Mouse (Mus musculus) frontal cortex, adult (tissue): Measurements from ENCODE around the gene Jdp2.
A peak's percentile ranks its signal among the peaks of the same experiment; 100 is the strongest.
"Not testable (repeated sequence)": the region's sequence is repeated elsewhere in the genome, so short reads cannot be mapped to it uniquely, and the experiment has no call there.

Source experiments
- ATAC-seq: cut with Nextera tagmentation; 2 replicates; pipeline ENCODE4 v1.9.2; 2017; ENCODE audit warnings: mild to moderate bottlenecking, moderate library complexity, mixed read lengths; ENCODE audit not compliant: low TSS enrichment

Jdp2 gene

DNA sequence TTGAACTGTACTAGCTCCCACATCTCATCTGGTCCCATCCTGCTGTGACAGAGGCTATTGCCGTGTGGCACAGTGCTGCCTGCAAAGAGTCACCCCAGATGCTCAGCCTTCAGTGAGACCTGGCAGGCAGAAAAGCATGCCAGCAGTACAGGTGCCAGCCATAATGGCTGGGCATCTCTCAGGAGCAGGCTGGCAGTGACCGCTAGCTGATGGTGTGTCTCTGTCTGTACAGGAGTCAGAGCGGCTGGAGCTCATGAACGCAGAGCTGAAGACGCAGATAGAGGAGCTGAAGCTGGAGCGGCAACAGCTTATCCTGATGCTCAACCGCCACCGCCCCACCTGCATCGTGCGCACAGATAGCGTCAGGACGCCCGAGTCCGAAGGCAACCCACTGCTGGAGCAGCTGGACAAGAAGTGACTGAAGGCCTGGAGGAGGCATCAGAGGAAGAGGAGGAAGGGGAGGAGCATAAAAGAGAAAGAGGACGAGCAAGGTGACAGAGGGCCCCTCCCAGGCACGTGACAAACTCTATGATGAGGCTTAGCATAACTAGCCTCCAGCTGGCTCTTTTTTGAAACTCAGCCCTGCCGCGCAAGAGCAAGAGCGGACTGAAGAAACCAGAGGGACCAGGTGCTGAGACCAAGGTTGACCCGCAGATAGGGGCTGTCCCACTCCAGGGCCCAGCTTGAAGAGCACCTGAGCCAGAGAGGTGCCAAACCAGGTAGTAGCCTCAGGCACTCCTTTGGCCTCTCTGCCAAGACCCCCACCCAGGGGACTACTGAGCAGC, 39.9 kb downstream of the Jdp2 start:
- ATAC-seq, result peak; percentile 15; the same call in 1 of the 2 replicates

DNA sequence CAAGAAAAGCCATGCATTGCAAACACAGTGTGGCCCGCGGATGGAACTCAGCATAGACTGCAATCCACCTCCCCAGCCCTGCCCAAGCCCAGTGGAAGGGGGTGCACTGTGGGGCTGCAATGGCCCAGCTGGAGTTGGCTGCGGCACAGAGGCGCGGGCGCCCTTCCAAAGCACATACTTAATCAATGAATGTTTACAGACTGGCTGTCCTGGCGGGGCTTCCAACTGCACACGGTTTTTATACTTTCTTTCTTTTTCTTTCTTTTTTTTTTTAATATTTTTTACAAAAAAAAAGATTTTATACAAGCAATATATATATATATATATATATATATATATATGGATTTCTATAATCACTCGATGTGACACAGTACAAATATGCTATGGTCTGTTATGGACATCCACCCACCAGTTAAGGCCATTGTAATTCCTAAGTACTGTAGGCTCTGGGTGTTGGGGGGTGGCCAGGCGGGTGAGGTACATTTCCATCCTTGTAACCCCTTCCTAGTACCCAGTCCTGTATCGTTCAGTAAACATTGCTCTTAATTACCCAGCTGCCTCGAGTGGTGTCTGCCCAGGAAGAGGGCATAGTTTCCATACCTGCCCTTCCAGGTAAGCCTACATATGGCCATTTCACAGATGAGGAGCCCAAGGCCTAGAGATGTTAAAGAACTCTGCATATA, 40.6 kb downstream of the Jdp2 start:
- peak; percentile 26; the same call in 1 of the 2 replicates for ATAC-seq

DNA sequence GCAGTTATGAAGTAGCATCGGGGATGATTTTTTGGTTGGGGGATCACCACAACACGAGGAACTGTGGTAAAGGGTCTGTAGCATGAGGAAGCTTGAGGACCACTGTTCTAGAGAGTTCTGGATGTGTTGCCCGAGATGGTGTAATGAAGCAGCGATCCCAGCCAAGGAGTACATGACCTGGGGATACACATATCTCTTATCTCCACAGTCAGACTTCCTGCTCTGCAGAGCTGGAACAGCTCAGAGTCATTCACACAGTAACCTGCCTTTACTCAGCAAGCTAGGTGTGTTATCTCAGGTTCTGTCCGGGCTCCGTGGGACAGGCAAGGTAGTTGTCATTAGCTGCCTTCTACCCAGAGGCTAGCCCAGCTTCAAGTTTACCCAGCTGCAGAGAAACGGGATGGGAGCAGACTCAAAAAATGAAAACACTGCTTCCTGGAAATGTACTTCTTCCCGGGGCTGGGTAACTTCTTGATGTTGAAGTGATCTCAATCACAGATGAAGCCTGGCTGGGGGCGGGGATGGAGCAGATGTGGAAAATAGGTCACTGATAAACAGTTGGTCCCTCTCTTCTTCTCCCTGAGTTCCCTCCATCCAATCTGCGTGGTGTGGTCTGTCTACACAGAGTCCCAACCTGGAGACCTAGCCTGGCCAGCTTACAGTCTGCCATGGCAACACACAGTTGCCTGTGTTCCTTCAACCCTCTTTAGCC, 42.2 kb downstream of the Jdp2 start:
- no peak for ATAC-seq

- no peak for ATAC-seq
Measured at GRCm38 (mm10) chr12:85641564-85641931, 42.7 kb downstream of the Jdp2 start.

DNA sequence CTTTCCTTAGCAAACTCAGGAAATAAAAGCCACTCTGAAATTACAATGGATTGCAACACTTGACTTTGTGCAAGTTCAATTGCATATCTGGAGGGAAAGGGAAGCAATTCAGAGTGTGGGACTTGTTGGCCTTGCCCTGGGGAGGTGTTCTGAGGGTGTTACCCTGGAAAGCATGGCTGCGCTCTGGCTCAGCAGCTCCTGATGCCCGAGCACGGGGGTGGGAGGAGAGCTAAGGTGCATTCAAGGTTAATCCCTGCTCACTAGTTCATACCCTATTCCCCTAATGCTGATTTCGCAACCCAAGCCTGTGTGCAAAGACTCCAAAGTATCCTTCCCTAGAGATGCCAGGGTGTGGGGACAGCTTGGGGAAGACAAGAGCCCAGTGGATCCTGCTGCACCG, 44.9 kb downstream of the Jdp2 start:
- ATAC-seq, result no peak

DNA sequence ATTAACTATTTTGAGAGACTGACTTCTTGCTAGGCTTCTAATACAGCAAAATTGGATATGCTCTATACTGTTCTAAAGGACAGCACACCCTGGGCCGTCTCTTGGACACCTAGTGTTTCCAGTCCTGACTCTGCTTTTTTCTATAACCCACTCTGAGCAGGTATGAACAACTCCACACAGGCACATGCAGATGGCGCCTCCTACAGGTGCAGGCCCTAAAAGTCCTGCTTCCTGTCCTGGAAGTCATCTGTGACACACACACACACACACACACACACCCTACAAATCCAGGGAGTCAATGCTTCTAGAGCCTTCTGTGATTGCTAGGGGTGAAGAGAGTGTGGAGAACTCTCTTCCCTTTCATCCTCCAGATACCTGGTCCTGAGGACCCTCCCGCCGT, 46.8 kb downstream of the Jdp2 start:
- ATAC-seq, result peak; percentile 1; the same call in 1 of the 2 replicates

DNA sequence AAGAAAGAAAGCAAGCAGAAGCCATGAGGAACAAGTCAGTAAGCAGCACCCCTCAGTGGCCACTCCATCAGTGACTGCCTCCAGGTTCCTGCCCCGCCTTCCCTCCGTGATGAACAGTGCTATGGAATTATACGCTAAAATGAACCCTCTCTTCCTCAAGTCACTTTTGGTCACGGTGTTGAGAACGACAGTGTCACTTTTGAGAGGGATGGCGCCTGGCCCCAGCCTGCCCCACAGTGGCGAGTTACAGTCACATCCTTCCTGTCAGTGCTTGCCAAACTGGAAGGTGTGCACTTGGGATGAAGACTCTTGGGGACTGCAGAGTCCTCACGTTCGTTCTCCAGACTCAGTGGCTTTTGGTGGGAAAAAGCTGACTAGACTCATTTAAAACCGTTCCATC, 48.5 kb downstream of the Jdp2 start:
- ATAC-seq, result peak; percentile 38

GRCm38 (mm10) chr12:85647955-85648354, 49.1 kb downstream of the Jdp2 start:
- no peak for ATAC-seq

DNA sequence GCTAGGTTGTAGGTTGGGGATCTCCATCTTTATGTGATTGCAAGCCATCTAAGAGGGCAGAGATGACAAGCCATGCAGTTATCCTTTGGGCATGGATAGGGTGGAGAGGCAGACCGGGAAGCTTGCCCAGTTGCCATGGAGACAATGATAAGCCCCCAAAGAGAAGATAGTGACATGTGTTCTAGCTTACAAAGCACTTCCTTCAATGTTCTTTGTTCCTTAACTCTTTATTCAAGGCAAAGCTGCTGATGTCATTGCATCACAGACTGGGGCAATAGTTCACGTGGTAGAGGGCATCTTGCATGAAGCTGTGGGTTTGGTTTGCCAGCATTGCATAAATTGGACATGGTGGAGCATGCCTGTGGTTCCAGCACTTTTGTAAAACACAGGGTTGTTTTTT, 60.5 kb downstream of the Jdp2 start:
- ATAC-seq, result no peak

DNA sequence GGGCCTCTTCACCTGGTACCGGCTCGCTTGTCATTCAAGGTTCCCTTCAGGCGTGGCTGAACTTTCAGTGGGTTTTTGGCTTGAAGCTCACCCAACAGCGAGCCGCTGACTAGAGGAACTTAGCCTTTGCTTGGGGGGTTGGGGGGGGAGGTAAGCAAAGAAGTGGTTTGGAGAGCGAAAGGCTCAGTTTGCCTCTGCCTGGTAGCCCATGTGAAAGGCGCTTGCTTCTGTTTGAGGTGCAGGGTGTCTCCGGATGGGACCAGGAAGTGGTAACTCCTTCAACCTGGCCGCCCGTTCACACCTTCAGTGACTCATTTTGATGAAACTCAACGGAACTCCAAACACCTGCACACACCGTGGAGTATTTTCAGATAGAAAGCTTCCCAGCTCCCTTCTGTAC, 62.0 kb downstream of the Jdp2 start:
- ATAC-seq, result no peak

DNA sequence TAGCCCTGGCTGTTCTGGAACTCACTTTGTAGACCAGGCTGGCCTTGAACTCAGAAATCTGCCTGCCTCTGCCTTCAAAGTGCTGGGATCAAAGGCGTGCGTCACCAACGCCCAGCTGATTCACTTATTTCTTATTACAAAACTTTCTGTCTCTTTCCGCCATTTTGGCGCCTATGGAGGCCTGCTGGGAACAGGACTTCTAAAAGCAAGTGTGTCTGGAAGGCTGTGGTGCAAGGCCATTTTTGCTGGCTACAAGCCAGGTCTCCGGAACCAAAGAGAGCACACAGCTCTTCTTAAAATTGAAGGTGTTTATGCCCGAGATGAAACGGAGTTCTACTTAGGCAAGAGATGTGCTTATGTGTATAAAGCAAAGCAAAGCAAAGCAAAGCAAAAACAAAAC, 63.4 kb downstream of the Jdp2 start:
- ATAC-seq, result not testable (repeated sequence)

- peak; percentile 86 for ATAC-seq
Measured at GRCm38 (mm10) chr12:85662896-85663295, 64.1 kb downstream of the Jdp2 start.

DNA sequence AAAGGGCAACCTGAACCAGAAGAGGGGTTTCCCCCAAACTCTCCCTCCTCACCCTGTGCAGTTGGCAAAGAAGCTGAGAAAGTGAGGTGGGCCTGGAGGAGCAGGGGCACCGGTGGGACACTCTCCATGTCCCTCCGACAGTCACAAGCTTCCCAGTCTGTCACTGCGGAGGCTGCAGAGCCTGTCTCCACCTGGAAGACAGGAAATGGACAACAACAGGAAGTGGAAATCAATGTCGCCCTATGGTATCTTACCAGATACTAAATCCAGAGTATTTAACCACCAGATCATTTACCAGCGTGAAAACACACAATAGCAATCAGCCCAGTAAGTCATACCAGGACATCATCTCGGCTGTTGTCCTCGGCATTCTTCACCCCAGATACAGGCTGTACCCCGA, 67.3 kb downstream of the Jdp2 start:
- no peak for ATAC-seq

DNA sequence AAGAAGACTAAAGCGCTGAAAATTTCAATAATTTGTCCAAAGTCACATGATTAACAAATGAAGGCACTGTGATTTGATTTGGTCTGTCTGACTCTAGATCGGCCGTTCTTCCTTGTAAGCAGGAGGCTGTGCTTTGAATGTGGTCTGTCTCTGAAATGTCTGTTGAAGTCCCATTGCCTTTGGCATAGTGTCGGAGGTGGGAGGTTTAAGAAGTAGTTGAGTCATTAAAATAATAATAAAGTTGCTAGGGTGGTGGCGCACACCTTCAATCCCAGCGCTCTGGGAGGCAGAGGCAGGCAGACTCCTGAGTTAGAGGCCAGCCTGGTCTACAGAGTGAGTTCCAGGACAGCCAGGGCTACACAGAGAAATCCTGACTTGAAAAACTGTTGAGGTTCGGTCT, 68.2 kb downstream of the Jdp2 start:
- ATAC-seq, result no peak

GRCm38 (mm10) chr12:85668696-85669095, 69.9 kb downstream of the Jdp2 start:
- ATAC-seq, result 0 out of 2 replicates have a peak, but pooled peaks have one; percentile 38

- no peak for ATAC-seq
Measured at GRCm38 (mm10) chr12:85670080-85670479, 71.3 kb downstream of the Jdp2 start.

DNA sequence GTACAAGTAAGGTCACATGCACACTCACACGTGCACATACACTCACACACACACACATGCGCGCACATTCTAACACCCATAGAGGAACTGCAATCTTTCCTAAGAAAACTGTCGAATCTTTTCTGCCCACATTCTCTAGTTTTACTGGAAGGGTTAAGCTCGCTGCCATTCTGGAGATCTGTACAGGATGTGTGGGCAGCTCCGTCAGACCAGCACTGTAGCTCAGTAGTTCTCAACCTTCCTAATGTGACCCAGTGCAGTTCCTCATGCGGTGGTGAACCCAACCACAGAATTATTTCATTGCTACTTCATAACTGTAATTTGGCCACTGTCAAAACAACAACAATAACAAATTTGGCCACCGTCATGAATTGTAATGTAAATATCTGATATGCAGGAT, 75.1 kb downstream of the Jdp2 start:
- no peak for ATAC-seq

DNA sequence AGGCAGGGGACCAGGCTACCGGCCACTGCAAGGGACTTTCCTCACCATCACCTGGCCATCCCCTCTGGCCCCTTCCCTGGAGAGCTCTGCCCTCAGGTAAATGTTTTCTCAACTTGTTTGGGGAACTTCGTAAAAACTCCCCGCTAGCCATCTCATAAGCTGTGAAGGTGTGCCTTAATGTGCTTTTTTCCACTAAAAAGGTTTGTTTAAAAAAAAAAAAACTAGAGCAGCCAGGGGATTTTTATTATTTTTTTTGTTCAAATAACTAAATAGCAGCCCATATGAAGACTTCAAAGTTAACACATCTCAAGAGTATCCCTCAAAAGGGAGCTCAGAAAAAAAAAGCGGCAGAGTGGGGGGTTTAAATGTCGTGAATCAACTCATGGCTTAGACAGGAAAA, 80.3 kb downstream of the Jdp2 start:
- ATAC-seq, result no peak

- no peak for ATAC-seq
Measured at GRCm38 (mm10) chr12:85679808-85680207, 81.0 kb downstream of the Jdp2 start.

DNA sequence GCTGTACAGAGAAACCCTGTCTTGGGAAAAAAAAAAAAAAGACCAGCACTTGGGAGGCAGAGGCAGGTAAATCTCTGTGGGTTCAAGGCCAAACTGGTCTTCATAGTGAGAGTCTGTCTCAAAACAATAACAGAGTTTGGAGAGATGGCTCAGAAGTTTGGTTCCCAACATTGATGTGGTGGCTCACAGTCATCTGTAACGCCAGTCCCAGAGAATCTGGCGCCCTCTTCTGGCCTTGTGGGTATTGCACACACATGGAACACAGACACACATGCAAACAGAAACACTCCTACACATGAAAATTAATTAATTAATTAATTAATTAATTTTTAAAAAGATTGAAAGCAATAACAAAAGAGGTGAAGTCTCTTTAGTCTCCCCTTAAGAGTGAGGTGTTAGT, 83.5 kb downstream of the Jdp2 start:
- ATAC-seq, result no peak

- ATAC-seq, result no peak
Measured at GRCm38 (mm10) chr12:85684411-85685275, 85.8 kb downstream of the Jdp2 start.
